Mouse (Mus musculus) CH12.LX (cell line): ENCODE data around the gene Gm28038. TPM values are rescaled to one million over a fixed set of nuclear protein-coding genes. Genes with fewer than 3 reads are reported as not detected.

Experiments
- DNase-seq: peaks from one replicate; pipeline ENCODE4 v3.0.0-alpha.2; 2013; ENCODE audit errors: extremely low read depth
- H3K27ac ChIP-seq: 2 replicates; pipeline ENCODE4 v1.5.1; 2012; ENCODE audit warnings: low read depth, mild to moderate bottlenecking, control low read depth, moderate library complexity; ENCODE audit not compliant: insufficient read depth
- H3K27me3 ChIP-seq: replicated peaks from 2 replicates; pipeline ENCODE3; 2012; ENCODE audit warnings: inconsistent platforms
- H3K36me3 ChIP-seq, 2 experiments: replicated peaks in 1 of 2; 2 replicates each; pipeline versions ENCODE3 to v1.6.1; 2012; ENCODE audit warnings: inconsistent platforms in 1 of 2, low read length in 1 of 2, mild to moderate bottlenecking in 1 of 2, mixed read lengths in 1 of 2, moderate library complexity in 1 of 2; ENCODE audit not compliant: control insufficient read depth in 1 of 2, insufficient read depth in 1 of 2
- H3K4me1 ChIP-seq, 2 experiments: 2 replicates each; pipeline ENCODE4 v1.6.1; 2012; ENCODE audit warnings: inconsistent platforms in 1 of 2, moderate library complexity in 1 of 2; ENCODE audit not compliant: insufficient read depth in 2 of 2, control insufficient read depth in 1 of 2
- H3K4me2 ChIP-seq: 2 replicates; pipeline ENCODE4 v1.6.1; 2012; ENCODE audit warnings: low read depth, mild to moderate bottlenecking, control low read depth; ENCODE audit not compliant: poor library complexity, insufficient read depth, severe bottlenecking
- H3K4me3 ChIP-seq, 3 experiments: fragments of 150-350 bp in 1 of 3; sonication (generic) in 1 of 3; replicated peaks in 1 of 3; 2 replicates each; pipeline versions ENCODE3 to v1.5.1; 2011 to 2012; ENCODE audit warnings: low read depth in 2 of 3, low read length in 2 of 3, mild to moderate bottlenecking in 2 of 3, moderate library complexity in 2 of 3, control low read depth in 1 of 3, improper control_type of control experiment in 1 of 3, inconsistent platforms in 1 of 3, mixed read lengths in 1 of 3; ENCODE audit not compliant: poor library complexity in 1 of 3
- H3K79me2 ChIP-seq: replicated peaks from 2 replicates; pipeline ENCODE4 v1.6.1; 2012; ENCODE audit warnings: mild to moderate bottlenecking, moderate library complexity; ENCODE audit not compliant: control insufficient read depth, poor library complexity, insufficient read depth, severe bottlenecking; ENCODE audit errors: extremely low read depth
- H3K9ac ChIP-seq: 2 replicates; pipeline ENCODE4 v1.6.1; 2012; ENCODE audit warnings: low read depth, mild to moderate bottlenecking, control low read depth, moderate library complexity; ENCODE audit not compliant: insufficient read depth
- H3K9me3 ChIP-seq: replicated peaks from 2 replicates; pipeline ENCODE3; 2012; ENCODE audit warnings: low read length, inconsistent platforms, mixed read lengths
- BHLHE40 ChIP-seq: IDR thresholded peaks from 2 replicates; pipeline ENCODE4 v1.6.1; 2011; ENCODE audit warnings: mild to moderate bottlenecking, low read depth, low read length, improper control_type of control experiment
- CHD2 ChIP-seq: IDR thresholded peaks from 2 replicates; pipeline ENCODE4 v1.6.1; 2011; ENCODE audit warnings: low read length, improper control_type of control experiment
- EP300 ChIP-seq: IDR thresholded peaks from 2 replicates; pipeline ENCODE4 v1.6.1; 2011; ENCODE audit warnings: low read length, improper control_type of control experiment
- MAX ChIP-seq: IDR thresholded peaks from 2 replicates; pipeline ENCODE4 v1.6.1; 2011; ENCODE audit warnings: low read length, improper control_type of control experiment
- MEF2A ChIP-seq: IDR thresholded peaks from 2 replicates; pipeline ENCODE4 v1.6.1; 2014; ENCODE audit warnings: low read depth, mild to moderate bottlenecking, inconsistent platforms, low read length, improper control_type of control experiment, borderline replicate concordance
- MXI1 ChIP-seq: IDR thresholded peaks from 2 replicates; pipeline ENCODE4 v1.6.1; 2011; ENCODE audit warnings: mild to moderate bottlenecking, low read depth, low read length, improper control_type of control experiment
- MYC ChIP-seq: IDR thresholded peaks from 2 replicates; pipeline ENCODE4 v1.6.1; 2011; ENCODE audit warnings: low read depth, mild to moderate bottlenecking, improper control_type of control experiment, low read length
- NELFE ChIP-seq: IDR thresholded peaks from 2 replicates; pipeline ENCODE4 v1.6.1; 2011; ENCODE audit warnings: low read depth, low read length, improper control_type of control experiment
- POLR2A ChIP-seq: IDR thresholded peaks from 2 replicates; pipeline ENCODE4 v1.6.1; 2011; ENCODE audit warnings: low read depth, mild to moderate bottlenecking, improper control_type of control experiment, low read length
- SIN3A ChIP-seq: IDR thresholded peaks from 2 replicates; pipeline ENCODE4 v1.6.1; 2012; ENCODE audit warnings: low read length, improper control_type of control experiment, inconsistent platforms
- SMC3 ChIP-seq: IDR thresholded peaks from 2 replicates; pipeline ENCODE4 v1.6.1; 2011; ENCODE audit warnings: low read depth, low read length, improper control_type of control experiment
- ZC3H11A ChIP-seq: IDR thresholded peaks from 2 replicates; pipeline ENCODE4 v1.6.1; 2012; ENCODE audit warnings: low read depth, mild to moderate bottlenecking, inconsistent platforms, low read length, improper control_type of control experiment
- ZMIZ1 ChIP-seq: IDR thresholded peaks from 2 replicates; pipeline ENCODE4 v1.6.1; 2012; ENCODE audit warnings: low read depth, mild to moderate bottlenecking, inconsistent platforms, low read length, improper control_type of control experiment
- dilution Hi-C: fragments of 300-500 bp; cut with MboI; formaldehyde crosslinking; loops from 2 replicates; pipeline ENCODE4 v1.14.3; 2020; ENCODE audit warnings: low sequenced_read_pairs; ENCODE audit not compliant: extremely low pct_unique_long_range_greater_than_20kb, extremely low pct_ligation_motif_present
- in situ Hi-C: fragments of 300-500 bp; cut with MboI; formaldehyde crosslinking; loops from 3 replicates; pipeline ENCODE4 v1.14.3; 2019; ENCODE audit warnings: low sequenced_read_pairs, low pct_ligation_motif_present, low pct_unique_long_range_greater_than_20kb, mixed read lengths
- polyA plus RNA-seq: library from polyadenylated mRNA; unstranded; fragments of >175 nt; gene quantifications from 2 replicates; pipeline ENCODE4 v1.2.1, GENCODE M21; 2012; ENCODE audit warnings: low read depth; ENCODE audit not compliant: insufficient read length
- total RNA-seq, 2 experiments: library from RNA; depleted of rRNA; stranded (reverse); fragments of 300-350 nt in 1 of 2; fragments of >200 nt in 1 of 2; gene quantifications; 2 replicates each; pipeline ENCODE4 v1.2.3; 2012 to 2014

Gm28038 gene
- total and polyA plus RNA-seq, 3 experiments, result not detected

GRCm38 (mm10) chr2:30325296-30325695, 44.5 kb downstream of the Gm28038 start:
- H3K36me3 ChIP-seq, result peaks cover 75 to 97% of the 10 kb centered on the region in 2 experiments
- no peaks in the 10 kb centered on the region for H3K4me1 ChIP-seq
- H3K79me2 ChIP-seq, result no peaks in the 10 kb centered on the region
- in situ Hi-C loops, result no loop called here
- dilution Hi-C loops, result no loop called here
- H3K4me2 ChIP-seq, result no peak overlapping the region
- DNase-seq, result no peak
- no peak overlapping the region for H3K27ac ChIP-seq
- H3K27me3 ChIP-seq, result no peaks in the 10 kb centered on the region
- no peaks in the 10 kb centered on the region for H3K9me3 ChIP-seq
- TF ChIP-seq BHLHE40 (no peak), NELFE (no peak), EP300 (no peak), SMC3 (no peak), MAX (no peak), MYC (no peak)
- H3K9ac ChIP-seq, result no peak overlapping the region
- no peak overlapping the region for H3K4me3 ChIP-seq

GRCm38 (mm10) chr2:30327276-30327675, 46.4 kb downstream of the Gm28038 start:
- H3K27me3 ChIP-seq, result no peaks in the 10 kb centered on the region
- DNase-seq, result no peak
- dilution Hi-C loops, result no loop called here
- no peak for TF ChIP-seq SIN3A
- no peak for TF ChIP-seq POLR2A
- TF ChIP-seq ZC3H11A, result no peak
- TF ChIP-seq ZMIZ1, result no peak
- TF ChIP-seq CHD2, result no peak
- TF ChIP-seq MXI1, result no peak
- TF ChIP-seq, all 38 proteins: peak for 0
- no peaks in the 10 kb centered on the region for H3K79me2 ChIP-seq
- no peaks in the 10 kb centered on the region for H3K4me1 ChIP-seq
- no peak overlapping the region for H3K4me3 ChIP-seq
- H3K27ac ChIP-seq, result no peak overlapping the region
- no peak overlapping the region for H3K9ac ChIP-seq
- in situ Hi-C loops, result no loop called here
- H3K9me3 ChIP-seq, result no peaks in the 10 kb centered on the region
- H3K36me3 ChIP-seq, result peaks cover 70 to 97% of the 10 kb centered on the region in 2 experiments
- H3K4me2 ChIP-seq, result no peak overlapping the region

GRCm38 (mm10) chr2:30328791-30329190, 47.9 kb downstream of the Gm28038 start:
- H3K4me3 ChIP-seq, result no peak overlapping the region
- DNase-seq, result no peak
- H3K9ac ChIP-seq, result no peak overlapping the region
- no peaks in the 10 kb centered on the region for H3K4me1 ChIP-seq
- H3K9me3 ChIP-seq, result no peaks in the 10 kb centered on the region
- H3K4me2 ChIP-seq, result no peak overlapping the region
- no peak for TF ChIP-seq MEF2A
- no peaks in the 10 kb centered on the region for H3K27me3 ChIP-seq
- H3K36me3 ChIP-seq, result peaks cover 69 to 97% of the 10 kb centered on the region in 2 experiments
- H3K27ac ChIP-seq, result no peak overlapping the region
- dilution Hi-C loops (no loop called here), in situ Hi-C loops (no loop called here)
- no peaks in the 10 kb centered on the region for H3K79me2 ChIP-seq
